Mouse (Mus musculus) bone marrow, adult 2 months (tissue): ENCODE results near the gene Blvrb. TPM values are rescaled to one million over a fixed set of nuclear protein-coding genes. Genes with fewer than 3 reads are reported as not detected.
"Not testable (repeated sequence)": the region's sequence is repeated elsewhere in the genome, so short reads cannot be mapped to it uniquely, and the experiment has no call there.

Experiments used
- H3K27ac ChIP-seq: fragments of 200-500 bp; 2 replicates; pipeline ENCODE4 v1.5.1; 2012; ENCODE audit warnings: low read depth, mild to moderate bottlenecking, control low read depth, inconsistent platforms, low read length; ENCODE audit not compliant: control insufficient read depth, poor library complexity, insufficient read depth
- H3K4me1 ChIP-seq: fragments of 200-500 bp; 2 replicates; pipeline ENCODE4 v1.6.1; 2011; ENCODE audit warnings: low read length; ENCODE audit not compliant: control insufficient read depth, insufficient read depth
- H3K4me3 ChIP-seq: fragments of 200-500 bp; replicated peaks from 2 replicates; pipeline ENCODE3; 2011; ENCODE audit warnings: mild to moderate bottlenecking, low read depth, low read length, control low read depth; ENCODE audit not compliant: control insufficient read depth
- CTCF ChIP-seq: fragments of 200-500 bp; IDR thresholded peaks from 2 replicates; pipeline ENCODE4 v1.5.1; 2011; ENCODE audit warnings: low read length, control low read depth; ENCODE audit not compliant: control insufficient read depth, insufficient read depth
- POLR2A ChIP-seq: fragments of 200-500 bp; IDR thresholded peaks from 2 replicates; pipeline ENCODE4 v1.6.1; 2011; ENCODE audit warnings: low read depth, mild to moderate bottlenecking, control low read depth, low read length, borderline replicate concordance; ENCODE audit not compliant: control insufficient read depth
- WGBS: fragments of 180-500 bp; shearing (Covaris S2); methylation state at CpG from one replicate; pipeline ENCODE4 v1.1.7; 2018; 5-methylcytosine and 5-hydroxymethylcytosine counted together
- polyA plus RNA-seq: library from polyadenylated mRNA; stranded (reverse); fragments of >200 nt; gene quantifications from 2 replicates; pipeline ENCODE4 v1.2.4, GENCODE M21; 2011; ENCODE audit warnings: low replicate concordance; ENCODE audit not compliant: missing spikeins, insufficient read depth, insufficient read length

Blvrb gene
- polyA plus RNA-seq, 1 experiment, result 323 TPM

DNA sequence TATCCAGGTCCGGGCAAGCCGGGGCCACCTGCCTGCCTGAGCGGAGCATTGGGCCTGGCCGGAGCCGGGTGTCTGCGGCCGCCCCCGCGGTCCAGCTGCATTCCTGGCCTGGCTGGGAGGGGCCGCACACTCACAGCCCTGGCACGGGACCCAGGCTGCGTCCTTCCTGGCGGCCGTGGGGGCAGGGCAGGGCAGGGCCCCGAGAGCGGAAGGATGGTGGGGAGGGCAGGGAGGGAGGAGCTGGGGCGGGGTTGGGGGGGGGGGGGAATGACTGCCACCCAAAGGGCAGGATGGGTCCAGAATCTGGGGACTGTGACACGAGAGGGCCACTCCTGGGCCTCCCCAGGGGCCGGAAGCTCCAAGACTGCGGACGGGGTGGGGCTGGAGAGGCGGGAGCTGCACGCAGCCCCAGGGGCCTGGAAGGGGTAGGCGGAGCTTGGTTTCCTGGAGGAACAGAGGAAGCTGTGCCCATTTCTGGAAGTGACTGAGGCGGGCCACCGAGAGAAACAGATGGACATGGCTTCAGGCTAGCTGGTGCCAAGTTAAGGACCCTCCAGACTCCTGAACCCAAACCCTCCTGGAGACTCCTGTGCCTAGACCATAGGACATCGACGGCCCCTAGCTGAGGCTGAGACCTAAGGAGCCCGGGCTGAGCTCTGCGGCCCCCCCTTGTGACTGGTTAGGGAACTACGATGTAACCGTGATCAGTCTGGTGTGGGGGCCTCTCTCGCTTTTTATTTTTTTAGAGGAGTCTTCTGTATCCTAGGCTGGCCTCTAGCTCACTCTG, 43.0 kb downstream of the Blvrb start:
- WGBS, result under 1% methylated on average over 33 of the region's 33 CpGs
- Histone ChIP-seq H3K4me3 (peak overlapping the region; percentile 56), H3K4me1 (peaks cover 3% of the 10 kb centered on the region), H3K27ac (peak overlapping the region; percentile 96)
- TF ChIP-seq POLR2A (peak; percentile 33; the same call in 1 of the 2 replicates), CTCF (peak; percentile 61)

DNA sequence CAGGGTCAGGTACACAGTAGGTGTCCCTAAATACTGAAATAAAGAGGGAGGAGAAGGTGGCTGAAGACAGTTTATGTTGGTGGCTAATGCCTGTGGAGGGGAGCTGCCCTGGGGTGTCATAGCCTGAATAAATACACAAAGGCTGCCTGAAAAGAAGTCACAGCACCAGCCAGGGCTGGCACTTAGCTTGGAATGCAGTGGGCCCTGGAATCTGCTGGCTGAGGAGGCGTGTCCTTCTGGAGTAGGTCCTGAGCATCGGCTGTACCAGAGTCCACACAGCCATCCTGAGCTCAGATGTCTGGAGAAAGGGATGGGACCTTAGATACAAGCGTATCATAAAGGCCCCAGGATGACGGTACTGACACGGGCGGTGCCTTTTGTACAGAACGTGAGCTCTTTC, 44.1 kb downstream of the Blvrb start:
- H3K4me1 ChIP-seq, result peaks cover 3% of the 10 kb centered on the region

DNA sequence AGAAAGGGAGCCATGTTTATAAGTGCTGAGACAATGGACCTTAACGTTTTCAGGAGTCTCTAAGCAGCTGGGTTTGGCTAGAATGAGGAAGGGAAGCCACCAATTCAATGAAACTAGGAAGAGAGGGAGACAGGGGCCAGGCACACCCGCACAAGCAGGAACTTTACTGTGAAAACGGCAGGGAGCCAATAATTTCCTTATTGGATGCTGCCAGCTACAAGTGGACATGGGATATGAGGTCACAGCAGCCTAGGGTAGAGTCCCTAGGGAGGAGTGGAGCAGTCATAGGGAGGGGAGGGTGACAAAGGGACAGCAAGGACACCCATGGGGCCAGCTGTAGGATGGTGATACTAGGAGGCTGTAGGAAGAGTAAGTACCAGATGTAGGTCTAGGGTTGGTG, 45.2 kb downstream of the Blvrb start:
- Histone ChIP-seq H3K4me3 (no peak overlapping the region), H3K27ac (no peak overlapping the region), H3K4me1 (peaks cover 3% of the 10 kb centered on the region; the same call in 1 of the 2 replicates)
- no peak for TF ChIP-seq CTCF
- TF ChIP-seq POLR2A, result no peak
- WGBS, result 31% methylated on average over 3 of the region's 3 CpGs

More for the DNA sequence above, 44.1 kb downstream of the Blvrb start:
- no peak for TF ChIP-seq POLR2A
- no peak for TF ChIP-seq CTCF
- Histone ChIP-seq H3K4me3 (no peak overlapping the region), H3K27ac (no peak overlapping the region)
- WGBS, result 83% methylated on average over 7 of the region's 7 CpGs

DNA sequence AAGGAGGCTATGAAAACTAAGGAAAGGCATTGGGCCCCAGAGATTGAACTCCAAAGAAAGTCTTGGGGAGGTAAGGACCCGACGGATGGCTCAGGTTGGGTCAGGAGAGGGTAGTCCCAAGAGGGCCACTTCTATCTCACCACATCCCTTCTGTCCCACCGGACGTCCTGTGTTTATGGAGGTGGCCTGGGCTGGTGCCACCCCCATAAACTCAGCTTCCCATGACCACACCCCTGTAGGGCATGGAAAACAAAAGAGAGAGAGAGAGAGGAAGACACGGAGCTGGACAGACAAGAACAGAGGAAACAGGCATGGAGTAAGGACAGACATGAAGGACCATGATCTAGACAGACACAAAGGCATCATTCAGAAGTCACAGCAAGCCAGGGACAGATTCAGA, 45.7 kb downstream of the Blvrb start:
- no peak overlapping the region for H3K27ac ChIP-seq
- peaks cover 3% of the 10 kb centered on the region; the same call in 1 of the 2 replicates for H3K4me1 ChIP-seq
- WGBS, result 68% methylated on average over 5 of the region's 5 CpGs
- TF ChIP-seq CTCF (no peak), POLR2A (no peak)
- no peak overlapping the region for H3K4me3 ChIP-seq

DNA sequence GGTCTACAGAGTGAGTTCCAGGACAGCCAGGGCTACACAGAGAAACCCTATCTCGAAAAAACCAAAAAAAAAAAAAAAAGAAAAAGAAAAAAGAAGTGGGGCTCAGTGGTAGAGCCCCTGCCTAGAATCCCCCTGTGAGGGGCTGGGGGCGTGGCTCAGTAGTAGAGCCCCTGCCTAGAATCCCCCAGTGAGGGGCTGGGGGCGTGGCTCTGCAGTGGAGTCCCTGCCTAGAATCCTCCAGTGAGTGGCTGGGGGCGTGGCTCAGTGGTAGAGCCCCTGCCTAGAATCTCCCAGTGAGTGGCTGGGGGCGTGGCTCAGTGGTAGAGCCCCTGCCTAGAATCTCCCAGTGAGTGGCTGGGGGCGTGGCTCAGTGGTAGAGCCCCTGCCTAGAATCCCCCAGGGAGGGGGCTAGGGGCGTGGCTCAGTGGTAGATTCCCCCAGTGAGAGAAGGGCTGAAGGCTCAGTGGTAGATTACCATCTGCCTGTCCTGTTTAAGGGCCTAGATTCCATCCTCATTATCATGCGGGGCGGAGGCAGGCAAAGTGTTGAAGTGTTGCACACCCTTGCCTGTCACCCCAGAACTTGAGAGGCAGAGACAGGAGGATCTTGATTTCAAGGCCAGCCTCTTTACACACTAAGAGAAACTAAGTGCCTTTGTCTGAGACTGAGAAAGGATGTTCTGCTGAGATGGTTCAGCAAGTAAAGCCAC, 47.0 kb downstream of the Blvrb start:
- not testable (repeated sequence) for H3K4me1 ChIP-seq, H3K4me3 ChIP-seq, H3K27ac ChIP-seq
- WGBS, result 83% methylated on average over 9 of the region's 9 CpGs

DNA sequence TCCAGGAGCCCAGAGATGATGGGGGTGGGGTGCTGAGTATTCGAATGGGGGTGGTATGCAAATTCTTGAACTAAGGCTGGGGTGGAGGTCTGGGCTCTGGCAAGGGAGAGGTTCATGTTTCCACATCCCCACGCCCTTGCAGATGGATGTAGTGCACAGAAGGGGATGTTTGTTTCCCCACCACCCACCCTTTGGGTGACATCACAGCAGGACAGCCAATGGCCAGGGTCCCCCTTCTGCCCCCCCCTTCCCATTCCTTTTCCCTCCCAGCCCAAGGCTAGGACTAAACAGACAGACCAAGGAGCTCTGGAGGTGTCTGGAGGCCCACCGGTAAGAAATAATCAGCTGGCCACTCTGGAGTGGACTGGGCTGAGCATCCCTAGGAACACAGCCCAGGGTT, 51.3 kb downstream of the Blvrb start, which contains the start of gene Prx:
Gene Prx, plus strand, starts transcription at position 289 of the 400 bp plus-strand sequence.
- WGBS, result 69% methylated on average over 3 of the region's 3 CpGs
- Histone ChIP-seq H3K4me3 (no peak within 1 kb of the TSS), H3K27ac (no peak within 1 kb of the TSS), H3K4me1 (no peaks in the 10 kb centered on the region)
- TF ChIP-seq CTCF (no peak), POLR2A (no peak)

DNA sequence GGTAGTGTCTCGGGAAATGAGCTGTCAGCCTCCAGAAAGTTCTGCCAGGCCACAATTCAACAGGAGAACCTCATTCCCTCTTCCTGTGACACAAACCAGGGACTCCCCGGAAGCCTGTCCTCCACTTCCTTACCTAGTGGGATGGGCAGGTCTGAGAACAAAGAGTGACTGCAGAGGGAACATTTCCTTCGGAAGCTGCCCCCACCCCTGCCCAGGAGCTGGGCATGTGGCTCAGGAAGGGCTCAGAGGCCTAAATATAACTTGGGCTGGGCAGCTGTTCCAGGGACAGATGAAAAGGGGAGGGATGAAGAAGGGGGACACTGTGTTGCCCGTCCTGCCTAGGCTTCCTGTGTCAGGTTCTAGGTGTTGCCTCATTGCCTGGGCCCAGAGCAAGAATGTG, 53.8 kb downstream of the Blvrb start:
- 60% methylated on average over 4 of the region's 4 CpGs for WGBS

DNA sequence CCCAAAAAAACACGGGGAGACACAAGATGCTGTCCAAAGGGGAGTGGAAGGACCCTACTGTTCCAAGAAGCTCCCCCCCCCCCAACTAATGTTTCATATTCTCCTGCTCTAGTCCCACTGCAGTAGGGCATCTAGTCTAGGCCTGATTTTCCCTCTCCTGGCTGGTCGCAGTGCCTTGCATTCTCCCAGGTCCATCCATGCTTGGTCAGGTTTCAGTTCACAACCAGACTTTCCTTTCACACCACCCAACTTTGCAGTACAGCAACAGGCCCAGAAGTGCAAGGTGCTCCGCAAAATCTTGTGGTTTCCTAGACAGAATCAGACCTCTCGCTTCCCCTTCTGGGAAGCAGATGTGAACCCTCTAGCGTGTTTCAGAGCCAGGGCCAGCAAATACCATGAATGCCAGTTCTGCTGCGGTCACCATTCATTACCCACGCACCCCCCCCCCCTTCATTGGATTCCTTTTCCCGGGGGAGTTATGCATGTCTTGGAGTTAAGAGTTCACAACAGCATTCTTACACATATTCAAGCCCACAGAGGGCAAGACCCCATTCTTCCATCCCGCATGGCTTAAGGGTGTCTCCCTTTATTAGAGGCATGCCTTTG, 59.1 kb downstream of the Blvrb start:
- WGBS, result 14% methylated on average over 9 of the region's 9 CpGs
- H3K4me3 ChIP-seq, result no peak overlapping the region
- TF ChIP-seq CTCF, result no peak
- no peak for TF ChIP-seq POLR2A
- H3K27ac ChIP-seq, result no peak overlapping the region
- peaks cover 2% of the 10 kb centered on the region; the same call in 1 of the 2 replicates for H3K4me1 ChIP-seq

More for the DNA sequence above, 53.8 kb downstream of the Blvrb start:
- H3K4me1 ChIP-seq, result no peaks in the 10 kb centered on the region
- H3K27ac ChIP-seq, result no peak overlapping the region
- no peak for TF ChIP-seq CTCF
- TF ChIP-seq POLR2A, result no peak
- H3K4me3 ChIP-seq, result no peak overlapping the region
